Mouse (Mus musculus) brain, adult 2 months (tissue): ENCODE measurements around the gene Gm16405.
"Not testable (repeated sequence)": the region's sequence is repeated elsewhere in the genome, so short reads cannot be mapped to it uniquely, and the experiment has no call there.

ENCODE experiments used
- DNase-seq: peaks from one replicate; pipeline ENCODE4 v3.0.0; 2011; ENCODE audit warnings: low read depth, low spot score

Gm16405 gene

GRCm38 (mm10) chrX:54530908-54531307 lies at the start of gene Gm16405:
TSS of gene Gm16405 (plus strand) at chrX:54531208.
- DNase-seq = not testable (repeated sequence)
